7 mouse cellular contexts compared by ENCODE assay signal in genomic region chr3:35688781-35689180, GRCm38 (mm10).
DNase-seq lines count a peak whose midpoint lies in the region; ATAC-seq and TF ChIP-seq lines count a peak whose summit lies in the region.

No protein-coding gene starts in this region.

- WGBS in forebrain, postnatal 0 days = 15% methylated on average over 4 of the region's 4 CpGs
- WGBS in large intestine, adult 2 months = 6% methylated on average over 4 of the region's 4 CpGs
- 28% methylated on average over 4 of the region's 4 CpGs for WGBS in midbrain, embryonic 14.5 days

- no peaks in the 10 kb centered on the region for H3K36me3 ChIP-seq in forebrain, postnatal 0 days (ENCODE audit: insufficient read depth)
- H3K36me3 ChIP-seq in midbrain, embryonic 14.5 days (ENCODE audit: control insufficient read depth, insufficient read depth, low read length) = no peaks in the 10 kb centered on the region

- TF ChIP-seq CTCF in forebrain, postnatal 0 days (IDR thresholded peaks at IDR 0.05; ENCODE audit: low read depth) = peak; percentile 86

- ATAC-seq in forebrain, postnatal 0 days = peak; percentile 85; the same call in 1 of the 2 replicates
- peak; percentile 57; the same call in 1 of the 2 replicates for ATAC-seq in midbrain, embryonic 14.5 days (ENCODE audit: low FRiP score, low TSS enrichment)

- DNase-seq in urinary bladder, postnatal 14 days (ENCODE audit: low spot score) = peak; percentile 8
- DNase-seq in urinary bladder, postnatal 36 days (ENCODE audit: low spot score in 2 of 2) = no peak
- DNase-seq in brain, embryonic 18.5 days (ENCODE audit: low read depth, low spot score) = peak; percentile 14
- DNase-seq in forebrain, postnatal 0 days = peak; percentile 75
- peak; percentile 51 for DNase-seq in large intestine, adult 2 months (ENCODE audit: low read depth, low spot score)
- peak; percentile 84 for DNase-seq in midbrain, embryonic 14.5 days
- peak; percentile 10 to 55 for DNase-seq in thymus, postnatal 10 days (ENCODE audit: low spot score in 2 of 2)

- no peak overlapping the region for H3K4me2 ChIP-seq in forebrain, postnatal 0 days (ENCODE audit: low read depth)
- H3K4me2 ChIP-seq in midbrain, embryonic 14.5 days (ENCODE audit: low read length) = no peak overlapping the region

- no peaks in the 10 kb centered on the region for H3K9me3 ChIP-seq in forebrain, postnatal 0 days (ENCODE audit: low read length)
- H3K9me3 ChIP-seq in midbrain, embryonic 14.5 days (ENCODE audit: control insufficient read depth, low read length) = no peaks in the 10 kb centered on the region

- no peak overlapping the region for H3K4me3 ChIP-seq in forebrain, postnatal 0 days (ENCODE audit: low read depth, low read length)
- H3K4me3 ChIP-seq in midbrain, embryonic 14.5 days (replicated peaks; ENCODE audit: low read depth, low read length) = no peak overlapping the region

- no peaks in the 10 kb centered on the region for H3K4me1 ChIP-seq in forebrain, postnatal 0 days (ENCODE audit: insufficient read depth)
- no peaks in the 10 kb centered on the region for H3K4me1 ChIP-seq in midbrain, embryonic 14.5 days (ENCODE audit: control insufficient read depth, insufficient read depth, low read length)

- H3K27ac ChIP-seq in forebrain, postnatal 0 days (ENCODE audit: low read depth, low read length) = no peak overlapping the region
- no peak overlapping the region for H3K27ac ChIP-seq in midbrain, embryonic 14.5 days (replicated peaks; ENCODE audit: low read depth, low read length)

- H3K9ac ChIP-seq in forebrain, postnatal 0 days = no peak overlapping the region
- no peak overlapping the region for H3K9ac ChIP-seq in midbrain, embryonic 14.5 days (replicated peaks; ENCODE audit: low read length)

- no peaks in the 10 kb centered on the region for H3K27me3 ChIP-seq in forebrain, postnatal 0 days (ENCODE audit: insufficient read depth, low read length)
- no peaks in the 10 kb centered on the region for H3K27me3 ChIP-seq in midbrain, embryonic 14.5 days (ENCODE audit: control insufficient read depth, insufficient read depth, low read length)

Comparison
In these comparisons a context has a peak if more than half of its experiments do, and no peak if none do; other contexts are left out.
1. DNase-seq: peak in urinary bladder, postnatal 14 days (single experiment), brain, embryonic 18.5 days (single experiment), forebrain, postnatal 0 days (single experiment), large intestine, adult 2 months (single experiment), midbrain, embryonic 14.5 days (single experiment) and thymus, postnatal 10 days (2 of 2); none in urinary bladder, postnatal 36 days (0 of 2).